Mouse (Mus musculus) testis, adult 2 months (tissue): ENCODE data around the gene Angptl7.

Source experiments
- CTCF ChIP-seq: fragments of 200-500 bp; IDR thresholded peaks from 2 replicates; pipeline ENCODE4 v1.5.1; 2012; ENCODE audit warnings: low read depth, mild to moderate bottlenecking, inconsistent platforms, low read length, moderate library complexity; ENCODE audit not compliant: control insufficient read depth, insufficient read depth, insufficient replicate concordance
- POLR2A ChIP-seq: fragments of 200-500 bp; IDR thresholded peaks from 2 replicates; pipeline ENCODE4 v1.6.1; 2012; ENCODE audit warnings: low read depth, mild to moderate bottlenecking, inconsistent platforms, low read length, moderate library complexity; ENCODE audit not compliant: control insufficient read depth

DNA sequence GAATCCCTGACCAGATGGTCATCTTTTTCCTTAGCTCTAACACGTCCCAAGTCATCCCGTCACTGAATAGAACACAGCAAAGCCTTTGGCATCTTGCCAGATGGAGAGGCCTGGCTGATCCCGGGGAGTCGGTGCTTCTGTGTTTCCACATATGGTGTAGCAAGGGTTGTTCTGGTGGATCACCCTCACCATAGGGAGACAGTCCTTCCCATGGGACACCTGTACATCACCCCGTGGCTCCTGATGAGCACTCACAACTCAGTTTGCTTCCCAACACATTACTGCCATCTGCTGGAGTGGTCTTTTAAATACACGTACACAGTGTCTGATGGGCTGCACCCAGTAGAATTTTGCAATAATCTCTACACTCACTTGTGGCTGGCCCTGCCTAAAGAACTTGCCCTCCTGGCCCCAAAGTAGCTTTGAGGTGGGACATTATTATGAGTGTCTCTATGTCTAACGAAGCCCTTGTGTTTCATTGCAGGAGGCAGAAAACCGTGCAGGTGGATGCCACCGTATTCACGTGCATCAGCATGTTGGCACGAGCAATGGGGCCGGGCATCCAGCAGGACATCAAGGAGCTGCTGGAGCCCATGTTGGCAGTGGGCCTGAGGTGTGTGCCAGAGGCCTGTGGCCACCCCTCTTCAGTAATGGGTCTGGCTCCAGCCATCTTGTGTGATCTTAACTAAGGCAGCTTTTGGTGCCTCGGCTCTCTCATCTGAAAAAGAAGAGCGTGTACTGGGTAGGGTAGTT lies 36.9 kb downstream of the Angptl7 start:
- TF ChIP-seq CTCF (0 out of 2 replicates have a peak, but pooled peaks have one; percentile 1), POLR2A (no peak)
